Mouse (Mus musculus) CH12.LX (cell line): Measurements from ENCODE around the gene Cntrob. TPM values are rescaled to one million over a fixed set of nuclear protein-coding genes. Genes with fewer than 3 reads are reported as not detected.

Experiments
- DNase-seq: peaks from one replicate; pipeline ENCODE4 v3.0.0-alpha.2; 2013; ENCODE audit errors: extremely low read depth
- H3K27ac ChIP-seq: 2 replicates; pipeline ENCODE4 v1.5.1; 2012; ENCODE audit warnings: low read depth, mild to moderate bottlenecking, control low read depth, moderate library complexity; ENCODE audit not compliant: insufficient read depth
- H3K27me3 ChIP-seq: replicated peaks from 2 replicates; pipeline ENCODE3; 2012; ENCODE audit warnings: inconsistent platforms
- H3K36me3 ChIP-seq, 2 experiments: replicated peaks in 1 of 2; 2 replicates each; pipeline versions ENCODE3 to v1.6.1; 2012; ENCODE audit warnings: inconsistent platforms in 1 of 2, low read length in 1 of 2, mild to moderate bottlenecking in 1 of 2, mixed read lengths in 1 of 2, moderate library complexity in 1 of 2; ENCODE audit not compliant: control insufficient read depth in 1 of 2, insufficient read depth in 1 of 2
- H3K4me1 ChIP-seq, 2 experiments: 2 replicates each; pipeline ENCODE4 v1.6.1; 2012; ENCODE audit warnings: inconsistent platforms in 1 of 2, moderate library complexity in 1 of 2; ENCODE audit not compliant: insufficient read depth in 2 of 2, control insufficient read depth in 1 of 2
- H3K4me2 ChIP-seq: 2 replicates; pipeline ENCODE4 v1.6.1; 2012; ENCODE audit warnings: low read depth, mild to moderate bottlenecking, control low read depth; ENCODE audit not compliant: poor library complexity, insufficient read depth, severe bottlenecking
- H3K4me3 ChIP-seq, 3 experiments: fragments of 150-350 bp in 1 of 3; sonication (generic) in 1 of 3; replicated peaks in 1 of 3; 2 replicates each; pipeline versions ENCODE3 to v1.5.1; 2011 to 2012; ENCODE audit warnings: low read depth in 2 of 3, low read length in 2 of 3, mild to moderate bottlenecking in 2 of 3, moderate library complexity in 2 of 3, control low read depth in 1 of 3, improper control_type of control experiment in 1 of 3, inconsistent platforms in 1 of 3, mixed read lengths in 1 of 3; ENCODE audit not compliant: poor library complexity in 1 of 3
- H3K79me2 ChIP-seq: replicated peaks from 2 replicates; pipeline ENCODE4 v1.6.1; 2012; ENCODE audit warnings: mild to moderate bottlenecking, moderate library complexity; ENCODE audit not compliant: control insufficient read depth, poor library complexity, insufficient read depth, severe bottlenecking; ENCODE audit errors: extremely low read depth
- H3K9ac ChIP-seq: 2 replicates; pipeline ENCODE4 v1.6.1; 2012; ENCODE audit warnings: low read depth, mild to moderate bottlenecking, control low read depth, moderate library complexity; ENCODE audit not compliant: insufficient read depth
- H3K9me3 ChIP-seq: replicated peaks from 2 replicates; pipeline ENCODE3; 2012; ENCODE audit warnings: low read length, inconsistent platforms, mixed read lengths
- BHLHE40 ChIP-seq: IDR thresholded peaks from 2 replicates; pipeline ENCODE4 v1.6.1; 2011; ENCODE audit warnings: mild to moderate bottlenecking, low read depth, low read length, improper control_type of control experiment
- CHD1 ChIP-seq: IDR thresholded peaks from 2 replicates; pipeline ENCODE4 v1.6.1; 2012; ENCODE audit warnings: low read depth, low read length, improper control_type of control experiment, inconsistent platforms
- CHD2 ChIP-seq: IDR thresholded peaks from 2 replicates; pipeline ENCODE4 v1.6.1; 2011; ENCODE audit warnings: low read length, improper control_type of control experiment
- CTCF ChIP-seq, 2 experiments: IDR thresholded peaks in 1 of 2; conservative IDR thresholded peaks in 1 of 2; 2 replicates each; pipeline ENCODE4 v1.5.1; 2011 to 2012; ENCODE audit warnings: low read depth in 2 of 2, low read length in 2 of 2, improper control_type of control experiment in 1 of 2, inconsistent platforms in 1 of 2, mild to moderate bottlenecking in 1 of 2, moderate library complexity in 1 of 2
- E2F4 ChIP-seq: IDR thresholded peaks from 2 replicates; pipeline ENCODE4 v1.6.1; 2011; ENCODE audit warnings: low read depth, low read length, improper control_type of control experiment; ENCODE audit not compliant: insufficient replicate concordance
- ETS1 ChIP-seq: conservative IDR thresholded peaks from 2 replicates; pipeline ENCODE4 v1.6.1; 2012; ENCODE audit warnings: low read depth, mild to moderate bottlenecking, inconsistent platforms, low read length, improper control_type of control experiment, moderate library complexity
- HCFC1 ChIP-seq: IDR thresholded peaks from 2 replicates; pipeline ENCODE4 v1.6.1; 2012; ENCODE audit warnings: low read depth, mild to moderate bottlenecking, inconsistent platforms, low read length, improper control_type of control experiment
- IRF4 ChIP-seq: IDR thresholded peaks from 2 replicates; pipeline ENCODE4 v1.6.1; 2014; ENCODE audit warnings: low read depth, mild to moderate bottlenecking, inconsistent platforms, low read length, improper control_type of control experiment
- JUN ChIP-seq: IDR thresholded peaks from 2 replicates; pipeline ENCODE4 v1.6.1; 2011; ENCODE audit warnings: low read depth, mild to moderate bottlenecking, low read length, improper control_type of control experiment, moderate library complexity; ENCODE audit not compliant: insufficient read depth
- JUND ChIP-seq: conservative IDR thresholded peaks from 2 replicates; pipeline ENCODE4 v1.6.1; 2011; ENCODE audit warnings: low read depth, low read length, improper control_type of control experiment
- MEF2A ChIP-seq: IDR thresholded peaks from 2 replicates; pipeline ENCODE4 v1.6.1; 2014; ENCODE audit warnings: low read depth, mild to moderate bottlenecking, inconsistent platforms, low read length, improper control_type of control experiment, borderline replicate concordance
- MYC ChIP-seq: IDR thresholded peaks from 2 replicates; pipeline ENCODE4 v1.6.1; 2011; ENCODE audit warnings: low read depth, mild to moderate bottlenecking, improper control_type of control experiment, low read length
- NELFE ChIP-seq: IDR thresholded peaks from 2 replicates; pipeline ENCODE4 v1.6.1; 2011; ENCODE audit warnings: low read depth, low read length, improper control_type of control experiment
- POLR2AphosphoS2 ChIP-seq: IDR thresholded peaks from 2 replicates; pipeline ENCODE4 v1.6.1; 2011; ENCODE audit warnings: low read depth, low read length, improper control_type of control experiment
- RAD21 ChIP-seq: IDR thresholded peaks from 2 replicates; pipeline ENCODE4 v1.6.1; 2011; ENCODE audit warnings: low read depth, mild to moderate bottlenecking, low read length, improper control_type of control experiment, moderate library complexity
- RCOR1 ChIP-seq: conservative IDR thresholded peaks from 2 replicates; pipeline ENCODE4 v1.6.1; 2012; ENCODE audit warnings: low read depth, mild to moderate bottlenecking, inconsistent platforms, low read length, improper control_type of control experiment
- TCF12 ChIP-seq: IDR thresholded peaks from 2 replicates; pipeline ENCODE4 v1.6.1; 2014; ENCODE audit warnings: low read depth, mild to moderate bottlenecking, inconsistent platforms, low read length, improper control_type of control experiment
- UBTF ChIP-seq: IDR thresholded peaks from 2 replicates; pipeline ENCODE4 v1.6.1; 2012; ENCODE audit warnings: low read depth, mild to moderate bottlenecking, inconsistent platforms, low read length, improper control_type of control experiment, moderate library complexity
- ZKSCAN1 ChIP-seq: IDR thresholded peaks from 2 replicates; pipeline ENCODE4 v1.6.1; 2012; ENCODE audit warnings: low read depth, inconsistent platforms, low read length, improper control_type of control experiment, borderline replicate concordance
- ZMIZ1 ChIP-seq: IDR thresholded peaks from 2 replicates; pipeline ENCODE4 v1.6.1; 2012; ENCODE audit warnings: low read depth, mild to moderate bottlenecking, inconsistent platforms, low read length, improper control_type of control experiment
- dilution Hi-C: fragments of 300-500 bp; cut with MboI; formaldehyde crosslinking; loops from 2 replicates; pipeline ENCODE4 v1.14.3; 2020; ENCODE audit warnings: low sequenced_read_pairs; ENCODE audit not compliant: extremely low pct_unique_long_range_greater_than_20kb, extremely low pct_ligation_motif_present
- in situ Hi-C: fragments of 300-500 bp; cut with MboI; formaldehyde crosslinking; loops from 3 replicates; pipeline ENCODE4 v1.14.3; 2019; ENCODE audit warnings: low sequenced_read_pairs, low pct_ligation_motif_present, low pct_unique_long_range_greater_than_20kb, mixed read lengths
- polyA plus RNA-seq: library from polyadenylated mRNA; unstranded; fragments of >175 nt; gene quantifications from 2 replicates; pipeline ENCODE4 v1.2.1, GENCODE M21; 2012; ENCODE audit warnings: low read depth; ENCODE audit not compliant: insufficient read length
- total RNA-seq, 2 experiments: library from RNA; depleted of rRNA; stranded (reverse); fragments of 300-350 nt in 1 of 2; fragments of >200 nt in 1 of 2; gene quantifications; 2 replicates each; pipeline ENCODE4 v1.2.3; 2012 to 2014

The Cntrob gene
- total and polyA plus RNA-seq, 3 experiments, result 16.4 to 36.6 (median 18.9) TPM

DNA sequence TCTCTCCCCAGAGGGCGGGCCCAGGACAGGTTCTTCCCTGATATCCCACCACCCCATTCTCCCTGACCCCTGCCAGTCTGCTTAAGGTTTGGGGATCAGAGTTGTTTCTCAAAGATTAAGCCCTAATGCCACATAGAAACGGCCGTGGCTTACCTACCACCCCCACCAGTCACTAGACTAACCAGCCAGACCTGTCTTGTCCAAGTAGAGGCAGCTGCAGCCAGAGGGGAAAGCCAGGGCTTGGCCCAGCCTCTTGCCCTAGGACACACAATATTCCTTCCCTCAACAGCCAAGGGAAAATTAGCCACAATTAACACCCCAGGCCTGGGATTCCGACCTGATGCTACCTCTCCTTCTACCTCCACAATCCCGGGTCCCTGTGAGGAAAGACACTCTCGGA is 42.1 kb upstream of the Cntrob start:
- H3K9ac ChIP-seq, result peak overlapping the region; percentile 100
- TF ChIP-seq MEF2A (no peak), CHD1 (no peak), ZKSCAN1 (no peak), JUND (no peak), HCFC1 (no peak), IRF4 (no peak), RCOR1 (no peak), JUN (no peak), RAD21 (no peak), E2F4 (no peak), ZMIZ1 (no peak), BHLHE40 (no peak), TCF12 (no peak), NELFE (no peak), CHD2 (no peak), ETS1 (no peak), UBTF (no peak), POLR2AphosphoS2 (no peak), CTCF (conservative IDR thresholded peaks at IDR 0.05 in 1 of 2, IDR thresholded peaks at IDR 0.05 in 1 of 2; ENCODE audit: low read depth in 2 of 2, low read length in 2 of 2) (no peak), MYC (no peak)
- H3K4me1 ChIP-seq, result peaks cover 5 to 33% of the 10 kb centered on the region in 2 experiments
- H3K4me3 ChIP-seq, result peak overlapping the region in 2 of 3 experiments; percentile 33 to 76
- dilution Hi-C loops (no loop called here), in situ Hi-C loops (loop anchor here (5.0 kb wide), 2 partner anchors 33 to 98 kb away; no protein-coding TSS in a partner anchor)
- no peak for DNase-seq
- 0 out of 2 replicates have a peak overlapping the region, but pooled peaks have one; percentile 96 for H3K4me2 ChIP-seq
- no peaks in the 10 kb centered on the region for H3K9me3 ChIP-seq
- H3K27ac ChIP-seq, result peak overlapping the region; percentile 13; the same call in 1 of the 2 replicates
- no peaks in the 10 kb centered on the region for H3K27me3 ChIP-seq
- peaks cover 18 to 43% of the 10 kb centered on the region in 2 experiments for H3K36me3 ChIP-seq
- H3K79me2 ChIP-seq, result peaks cover 3% of the 10 kb centered on the region; the same call in 1 of the 2 replicates

DNA sequence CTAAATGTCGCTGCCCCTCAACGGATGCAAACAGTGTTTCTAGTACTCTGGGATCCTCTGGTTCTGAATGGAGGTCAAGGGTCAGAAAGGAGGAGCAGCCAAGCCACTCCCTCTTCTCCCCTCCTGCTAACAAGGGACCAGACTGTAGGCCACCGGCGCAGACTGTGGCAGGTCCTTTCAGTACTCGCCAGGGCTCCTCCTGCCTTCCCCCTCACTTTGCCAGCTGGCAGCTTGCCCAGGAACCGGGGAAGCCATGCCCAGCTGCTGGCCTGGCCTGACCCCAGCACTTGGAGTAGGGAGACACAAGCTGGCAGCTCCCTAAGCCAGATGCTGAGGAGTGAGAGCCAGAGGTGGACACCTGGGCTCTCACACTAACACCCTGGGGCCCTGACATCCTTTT is 41.3 kb upstream of the Cntrob start:
- Histone ChIP-seq H3K36me3 (peaks cover 26 to 51% of the 10 kb centered on the region in 2 experiments), H3K27ac (no peak overlapping the region)

More for the DNA sequence above, 41.3 kb upstream of the Cntrob start:
- no peaks in the 10 kb centered on the region for H3K27me3 ChIP-seq
- dilution Hi-C loops (no loop called here), in situ Hi-C loops (loop anchor here (5.0 kb wide), 2 partner anchors 33 to 98 kb away; no protein-coding TSS in a partner anchor)
- H3K4me3 ChIP-seq, result no peak overlapping the region
- peaks cover 5 to 31% of the 10 kb centered on the region in 2 experiments for H3K4me1 ChIP-seq
- H3K9me3 ChIP-seq, result no peaks in the 10 kb centered on the region
- H3K9ac ChIP-seq, result no peak overlapping the region
- H3K4me2 ChIP-seq, result no peak overlapping the region
- DNase-seq, result no peak
- TF ChIP-seq JUND, result no peak
- peaks cover 3% of the 10 kb centered on the region; the same call in 1 of the 2 replicates for H3K79me2 ChIP-seq
